Mouse (Mus musculus) brain, adult 2 months (tissue): ENCODE measurements around the gene Nrg4.

Source experiments
- DNase-seq: peaks from one replicate; pipeline ENCODE4 v3.0.0; 2011; ENCODE audit warnings: low read depth, low spot score

Gene Nrg4

GRCm38 (mm10) chr9:55326515-55327233 lies at the start of gene Nrg4, which contains the start of gene Tmem266:
Gene Nrg4, minus strand, starts transcription at chr9:55326844.
Gene Tmem266, plus strand, starts transcription at chr9:55326913.
- DNase-seq, result peak; percentile 93

GRCm38 (mm10) chr9:55371908-55372307 lies 45.3 kb upstream of the Nrg4 start:
- DNase-seq, result peak; percentile 90

GRCm38 (mm10) chr9:55368011-55368410 lies 41.4 kb upstream of the Nrg4 start:
- DNase-seq, result no peak

- DNase-seq, result no peak
Measured at GRCm38 (mm10) chr9:55363707-55364106, 37.1 kb upstream of the Nrg4 start.

GRCm38 (mm10) chr9:55361969-55362368 lies 35.3 kb upstream of the Nrg4 start:
- DNase-seq, result no peak

GRCm38 (mm10) chr9:55360861-55361260 lies 34.2 kb upstream of the Nrg4 start:
- DNase-seq, result peak; percentile 46

GRCm38 (mm10) chr9:55360372-55360771 lies 33.7 kb upstream of the Nrg4 start:
- peak; percentile 52 for DNase-seq

- peak; percentile 71 for DNase-seq
Measured at GRCm38 (mm10) chr9:55357164-55357563, 30.5 kb upstream of the Nrg4 start.

- DNase-seq, result peak; percentile 38
Measured at GRCm38 (mm10) chr9:55355270-55355834, 28.7 kb upstream of the Nrg4 start.

GRCm38 (mm10) chr9:55354686-55355085 lies 28.0 kb upstream of the Nrg4 start:
- DNase-seq, result no peak

GRCm38 (mm10) chr9:55348664-55349063 lies 22.0 kb upstream of the Nrg4 start:
- peak; percentile 41 for DNase-seq

GRCm38 (mm10) chr9:55345332-55345731 lies 18.7 kb upstream of the Nrg4 start:
- DNase-seq, result peak; percentile 98

- DNase-seq, result no peak
Measured at GRCm38 (mm10) chr9:55344165-55344564, 17.5 kb upstream of the Nrg4 start.

- peak; percentile 87 for DNase-seq
Measured at GRCm38 (mm10) chr9:55332949-55333348, 6.3 kb upstream of the Nrg4 start.

- DNase-seq, result peak; percentile 79
Measured at GRCm38 (mm10) chr9:55332476-55332875, 5.8 kb upstream of the Nrg4 start.

GRCm38 (mm10) chr9:55329401-55329800 lies 2.8 kb upstream of the Nrg4 start:
- DNase-seq, result peak; percentile 63

GRCm38 (mm10) chr9:55328151-55328918 lies 1.7 kb upstream of the Nrg4 start:
- DNase-seq, result peak; percentile 40

GRCm38 (mm10) chr9:55327234-55327615 lies 581 bp upstream of the Nrg4 start:
- DNase-seq, result peak; percentile 58

GRCm38 (mm10) chr9:55325564-55326514 lies 805 bp downstream of the Nrg4 start:
- DNase-seq, result no peak

- no peak for DNase-seq
Measured at GRCm38 (mm10) chr9:55325061-55325460, 1.6 kb downstream of the Nrg4 start.

GRCm38 (mm10) chr9:55324516-55324915 lies 2.1 kb downstream of the Nrg4 start:
- peak; percentile 65 for DNase-seq
